Mouse (Mus musculus) hindlimb bud, embryonic 11.5 days (tissue): ENCODE results near the gene Gm8212.
"Not testable (repeated sequence)": the region's sequence is repeated elsewhere in the genome, so short reads cannot be mapped to it uniquely, and the experiment has no call there.

ENCODE experiments used
- DNase-seq: peaks from one replicate; pipeline ENCODE4 v3.0.0-alpha.2; 2012; ENCODE audit warnings: low read depth, low spot score; ENCODE audit errors: extremely low spot score

Gm8212 gene

GRCm38 (mm10) chr14:44197361-44197760 lies at the start of gene Gm8212:
Gm8212 (plus strand) TSS chr14:44197661.
- not testable (repeated sequence) for DNase-seq

- not testable (repeated sequence) for DNase-seq
Observed at GRCm38 (mm10) chr14:44213154-44213553, 15.7 kb downstream of the Gm8212 start, which contains the start of gene 4930503E14Rik. 4930503E14Rik (minus strand) TSS chr14:44213254.

- DNase-seq, result no peak
Observed at GRCm38 (mm10) chr14:44248039-44248438, 50.6 kb downstream of the Gm8212 start.
